Mouse (Mus musculus) spleen, adult 2 months (tissue): ENCODE data around the gene Ifi208. TPM values are rescaled to one million over a fixed set of nuclear protein-coding genes. Genes with fewer than 3 reads are reported as not detected.
"Not testable (repeated sequence)": the region's sequence is repeated elsewhere in the genome, so short reads cannot be mapped to it uniquely, and the experiment has no call there.

Experiments used
- DNase-seq, 2 experiments: peaks; one replicate each; pipeline versions ENCODE4 v3.0.0 to v3.0.0-alpha.2; 2012 to 2021; ENCODE audit warnings: low spot score in 2 of 2, low read depth in 1 of 2
- H3K27ac ChIP-seq: fragments of 200-500 bp; 2 replicates; pipeline ENCODE4 v1.5.1; 2012; ENCODE audit warnings: low read length, inconsistent platforms; ENCODE audit not compliant: insufficient read depth
- H3K27me3 ChIP-seq: fragments of 200-500 bp; 2 replicates; pipeline ENCODE4 v1.6.1; 2012; ENCODE audit warnings: mild to moderate bottlenecking, moderate library complexity, low read length, inconsistent platforms; ENCODE audit not compliant: control insufficient read depth, insufficient read depth
- H3K36me3 ChIP-seq: fragments of 200-500 bp; 2 replicates; pipeline ENCODE4 v1.6.1; 2012; ENCODE audit warnings: mild to moderate bottlenecking, low read length, inconsistent platforms; ENCODE audit not compliant: control insufficient read depth, insufficient read depth
- H3K4me1 ChIP-seq: fragments of 200-500 bp; 2 replicates; pipeline ENCODE4 v1.6.1; 2011; ENCODE audit warnings: inconsistent platforms; ENCODE audit not compliant: control insufficient read depth, insufficient read depth, insufficient read length
- H3K4me3 ChIP-seq: fragments of 200-500 bp; 2 replicates; pipeline ENCODE4 v1.5.1; 2011; ENCODE audit warnings: mild to moderate bottlenecking, inconsistent platforms; ENCODE audit not compliant: insufficient read depth, insufficient read length; ENCODE audit errors: extremely low read depth
- CTCF ChIP-seq: fragments of 200-500 bp; IDR thresholded peaks from 2 replicates; pipeline ENCODE4 v1.5.1; 2011; ENCODE audit warnings: mild to moderate bottlenecking, inconsistent platforms; ENCODE audit not compliant: insufficient read depth, insufficient read length, insufficient replicate concordance; ENCODE audit errors: extremely low read depth
- POLR2A ChIP-seq: fragments of 200-500 bp; IDR thresholded peaks from 2 replicates; pipeline ENCODE4 v1.6.1; 2011; ENCODE audit warnings: low read depth, low read length, inconsistent platforms
- WGBS: fragments of 180-500 bp; shearing (Covaris S2); methylation state at CpG from one replicate; pipeline ENCODE4 v1.1.7; 2018; 5-methylcytosine and 5-hydroxymethylcytosine counted together
- polyA plus RNA-seq: library from polyadenylated mRNA; depleted of rRNA; stranded (reverse); fragments of >200 nt; gene quantifications from 2 replicates; pipeline ENCODE4 v1.2.3, GENCODE M21; 2012; rRNA removed

Ifi208 gene
- 11.4 and 12.9 TPM in 2 replicates for polyA plus RNA-seq

GRCm38 (mm10) chr1:173673458-173674097 is at the start of gene Ifi208:
Ifi208 (plus strand) TSS chr1:173673675.
- peak in 1 of 2 experiments; percentile 47 for DNase-seq
- WGBS: 10% methylated on average over 3 of the region's 3 CpGs
- H3K4me1 ChIP-seq, H3K36me3 ChIP-seq, H3K27me3 ChIP-seq: not testable (repeated sequence)
- H3K4me3 ChIP-seq: peak within 1 kb of the TSS; percentile 34
- H3K27ac ChIP-seq: peak within 1 kb of the TSS; percentile 82

DNA sequence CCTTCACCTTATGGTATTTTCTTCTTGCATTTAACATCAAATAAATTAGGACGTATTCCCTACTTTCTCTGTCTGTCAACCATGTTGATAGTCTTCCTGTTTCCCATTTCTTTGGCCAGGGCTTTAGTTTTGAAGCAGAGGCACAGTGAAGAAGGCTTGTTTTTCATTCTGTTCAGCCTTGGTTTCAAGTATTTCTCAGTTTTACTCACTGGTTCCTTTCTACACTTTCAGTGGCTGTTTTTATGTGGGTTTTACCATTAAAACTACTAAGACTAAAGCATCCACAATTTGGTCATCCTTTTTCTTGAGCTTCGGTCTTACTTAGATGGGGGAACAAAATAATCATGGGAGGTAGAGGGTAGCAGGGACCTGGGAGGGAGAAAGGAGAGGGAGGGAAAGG is 49.4 kb upstream of the Ifi208 start:
- H3K4me1 ChIP-seq: peaks cover 6% of the 10 kb centered on the region; the same call in 1 of the 2 replicates
- TF ChIP-seq POLR2A (no peak), CTCF (no peak)
- no peak for DNase-seq
- H3K4me3 ChIP-seq: no peak overlapping the region
- no peaks in the 10 kb centered on the region for H3K27me3 ChIP-seq
- 51% methylated on average over 2 of the region's 2 CpGs for WGBS
- no peaks in the 10 kb centered on the region for H3K36me3 ChIP-seq
- no peak overlapping the region for H3K27ac ChIP-seq

- WGBS: 26% methylated on average over 2 of the region's 2 CpGs
- no peak overlapping the region for H3K27ac ChIP-seq
- no peaks in the 10 kb centered on the region for H3K36me3 ChIP-seq
- TF ChIP-seq CTCF: no peak
- TF ChIP-seq POLR2A: no peak
- no peaks in the 10 kb centered on the region for H3K27me3 ChIP-seq
- H3K4me1 ChIP-seq: peaks cover 6% of the 10 kb centered on the region; the same call in 1 of the 2 replicates
- H3K4me3 ChIP-seq: no peak overlapping the region
- DNase-seq: peak; percentile 41 to 50
Observed at GRCm38 (mm10) chr1:173626686-173627085, 46.8 kb upstream of the Ifi208 start.

DNA sequence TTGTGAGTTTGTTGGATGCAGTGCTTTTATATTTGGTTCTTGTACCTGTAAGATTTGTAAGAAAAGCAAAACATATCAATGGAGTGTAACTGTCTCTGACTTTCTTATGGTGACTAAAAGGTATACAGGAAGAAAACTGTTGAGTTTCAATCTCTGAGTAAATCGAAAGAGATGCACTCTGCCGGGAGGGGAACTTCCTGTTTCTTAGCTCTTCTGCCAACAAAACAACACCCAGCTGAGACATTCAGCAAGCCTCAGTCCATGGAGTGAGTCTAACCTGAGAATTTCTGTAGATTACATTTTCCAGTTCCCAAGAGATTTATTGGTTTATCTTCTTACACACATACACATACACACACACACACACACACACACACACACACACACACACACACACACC is 42.9 kb upstream of the Ifi208 start, which contains the start of gene Ifi209:
Ifi209 (plus strand) TSS at position 296 of the 400 bp plus-strand sequence.
- TF ChIP-seq POLR2A: peak; percentile 17; the same call in 1 of the 2 replicates
- H3K27ac ChIP-seq: peak within 1 kb of the TSS; percentile 84
- WGBS: 5% methylated on average over 2 of the region's 2 CpGs
- H3K4me1 ChIP-seq, H3K36me3 ChIP-seq, H3K27me3 ChIP-seq: not testable (repeated sequence)
- peak within 1 kb of the TSS; percentile 59 for H3K4me3 ChIP-seq
- DNase-seq: peak; percentile 60 to 69

GRCm38 (mm10) chr1:173633969-173634645 is 39.4 kb upstream of the Ifi208 start:
- Histone ChIP-seq H3K27ac (peak overlapping the region; percentile 4; the same call in 1 of the 2 replicates), H3K27me3 (no peaks in the 10 kb centered on the region), H3K36me3 (no peaks in the 10 kb centered on the region; the same call in 1 of the 2 replicates), H3K4me3 (peak overlapping the region; percentile 44; the same call in 1 of the 2 replicates), H3K4me1 (no peaks in the 10 kb centered on the region)
- DNase-seq: no peak
- WGBS: 17% methylated on average over 5 of the region's 5 CpGs
- TF ChIP-seq CTCF (no peak), POLR2A (no peak)

GRCm38 (mm10) chr1:173645393-173645792 is 28.1 kb upstream of the Ifi208 start:
- H3K4me3 ChIP-seq: no peak overlapping the region
- H3K4me1 ChIP-seq: no peaks in the 10 kb centered on the region
- no peak for DNase-seq
- TF ChIP-seq CTCF (no peak), POLR2A (no peak)
- H3K27ac ChIP-seq: no peak overlapping the region
- 87% methylated on average over 2 of the region's 2 CpGs for WGBS
- no peaks in the 10 kb centered on the region for H3K27me3 ChIP-seq
- peaks cover 19% of the 10 kb centered on the region for H3K36me3 ChIP-seq

DNA sequence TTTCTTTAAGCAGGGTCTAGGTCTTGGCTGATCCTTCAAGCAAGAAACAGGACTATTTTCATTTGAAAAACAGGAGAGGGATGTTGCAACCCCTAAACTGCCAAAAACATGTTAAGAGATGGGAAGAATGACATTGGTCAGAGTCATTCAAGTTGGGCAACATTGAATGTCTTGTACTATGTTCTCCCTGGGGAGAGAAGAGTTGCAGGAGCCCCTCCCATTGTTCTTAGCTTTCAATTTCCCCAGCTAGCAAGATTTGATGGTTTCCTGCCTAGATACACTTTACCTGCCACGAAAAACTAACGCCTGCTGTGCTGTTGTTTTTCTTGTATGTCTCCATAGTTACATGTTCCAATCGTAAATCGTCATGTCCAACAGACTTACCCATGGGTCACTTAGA is 15.5 kb upstream of the Ifi208 start:
- no peaks in the 10 kb centered on the region for H3K4me1 ChIP-seq
- H3K4me3 ChIP-seq: no peak overlapping the region
- H3K27ac ChIP-seq: no peak overlapping the region
- no peak for TF ChIP-seq POLR2A
- TF ChIP-seq CTCF: no peak
- DNase-seq: no peak
- 50% methylated on average over 4 of the region's 4 CpGs for WGBS
- H3K27me3 ChIP-seq: no peaks in the 10 kb centered on the region
- no peaks in the 10 kb centered on the region for H3K36me3 ChIP-seq

DNA sequence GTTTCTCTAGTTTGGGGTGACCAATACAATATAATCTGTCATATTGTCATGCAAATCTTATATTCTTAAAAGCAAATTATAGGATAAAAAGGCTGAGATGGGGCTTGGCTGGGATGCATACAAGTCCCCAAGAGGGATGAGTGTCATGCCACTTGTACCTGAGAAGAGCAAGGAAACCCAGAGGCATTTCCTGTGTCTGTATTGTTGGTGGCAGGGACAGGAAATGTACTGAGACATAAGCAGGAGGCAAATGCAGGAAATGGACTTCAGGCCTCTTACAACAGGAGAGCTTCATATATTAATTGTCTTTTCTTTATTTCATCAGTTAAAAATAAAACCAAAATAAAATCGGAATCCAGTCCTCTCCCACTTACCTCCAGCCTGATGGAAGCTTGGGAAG is 5.1 kb downstream of the Ifi208 start:
- not testable (repeated sequence) for DNase-seq
- 74% methylated on average over 1 of the region's 1 CpGs for WGBS

More for the DNA sequence above, 5.1 kb downstream of the Ifi208 start:
- not testable (repeated sequence) for H3K27me3 ChIP-seq, H3K36me3 ChIP-seq, H3K27ac ChIP-seq, H3K4me3 ChIP-seq, H3K4me1 ChIP-seq
